Mouse (Mus musculus) cerebellum, adult 2 months (tissue): Measurements from ENCODE around the gene Psmb9. TPM values are rescaled to one million over a fixed set of nuclear protein-coding genes. Genes with fewer than 3 reads are reported as not detected.
A peak's percentile ranks its signal among the peaks of the same experiment; 100 is the strongest.

Experiments
- DNase-seq, 2 experiments: peaks; one replicate each; pipeline ENCODE4 v3.0.0; 2021
- H3K27ac ChIP-seq: fragments of 200-500 bp; 2 replicates; pipeline ENCODE4 v1.5.1; 2012; ENCODE audit warnings: low read length, control low read depth, inconsistent platforms; ENCODE audit not compliant: insufficient read depth
- H3K27me3 ChIP-seq: fragments of 200-500 bp; 2 replicates; pipeline ENCODE4 v1.6.1; 2012; ENCODE audit warnings: inconsistent platforms, mild to moderate bottlenecking, low read length, moderate library complexity; ENCODE audit not compliant: control insufficient read depth, insufficient read depth
- H3K4me1 ChIP-seq: fragments of 200-500 bp; 2 replicates; pipeline ENCODE4 v1.6.1; 2011; ENCODE audit warnings: low read length; ENCODE audit not compliant: control insufficient read depth, insufficient read depth
- H3K4me3 ChIP-seq: fragments of 200-500 bp; replicated peaks from 2 replicates; pipeline ENCODE3; 2011; ENCODE audit warnings: mild to moderate bottlenecking, low read depth, low read length, control low read depth; ENCODE audit not compliant: insufficient read depth
- CTCF ChIP-seq: fragments of 200-500 bp; IDR thresholded peaks from 2 replicates; pipeline ENCODE4 v1.5.1; 2011; ENCODE audit warnings: low read depth, mild to moderate bottlenecking, control low read depth, low read length, moderate library complexity, borderline replicate concordance; ENCODE audit not compliant: insufficient read depth
- POLR2A ChIP-seq: fragments of 200-500 bp; IDR thresholded peaks from 2 replicates; pipeline ENCODE4 v1.6.1; 2011; ENCODE audit warnings: low read length, control low read depth, borderline replicate concordance; ENCODE audit not compliant: insufficient read depth
- WGBS: fragments of 180-500 bp; shearing (Covaris S2); methylation state at CpG from one replicate; pipeline ENCODE4 v1.1.7; 2018; 5-methylcytosine and 5-hydroxymethylcytosine counted together
- polyA plus RNA-seq: library from polyadenylated mRNA; depleted of rRNA; stranded (reverse); fragments of >200 nt; gene quantifications from 2 replicates; pipeline ENCODE4 v1.2.3, GENCODE M21; 2012

Gene Psmb9
- polyA plus RNA-seq, 1 experiment: 2.7 TPM

DNA sequence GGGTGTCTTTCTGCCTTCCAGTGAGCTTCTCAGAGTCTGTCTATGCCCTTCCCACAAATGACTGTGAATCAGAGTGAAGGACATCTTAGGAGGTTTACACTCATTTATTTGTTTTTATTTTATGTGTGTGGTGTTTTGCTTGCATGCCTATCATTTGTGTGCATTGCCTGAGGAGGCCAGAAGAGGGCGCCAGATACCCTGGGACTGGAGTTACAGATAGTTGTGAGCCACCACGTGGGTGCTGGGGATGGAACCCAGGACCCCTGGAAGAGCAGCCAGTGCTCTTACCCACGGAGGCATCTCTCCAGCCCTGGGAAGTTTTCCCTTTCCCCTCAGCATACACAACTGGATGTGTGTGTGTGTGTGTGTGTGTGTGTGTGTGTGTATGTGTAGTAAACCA is 22.1 kb upstream of the Psmb9 start:
- no peak for DNase-seq
- H3K4me1 ChIP-seq: no peaks in the 10 kb centered on the region
- WGBS: 46% methylated on average over 3 of the region's 3 CpGs
- TF ChIP-seq CTCF (peak; percentile 8; the same call in 1 of the 2 replicates), POLR2A (no peak)
- H3K27ac ChIP-seq: no peak overlapping the region
- no peak overlapping the region for H3K4me3 ChIP-seq
- H3K27me3 ChIP-seq: no peaks in the 10 kb centered on the region

DNA sequence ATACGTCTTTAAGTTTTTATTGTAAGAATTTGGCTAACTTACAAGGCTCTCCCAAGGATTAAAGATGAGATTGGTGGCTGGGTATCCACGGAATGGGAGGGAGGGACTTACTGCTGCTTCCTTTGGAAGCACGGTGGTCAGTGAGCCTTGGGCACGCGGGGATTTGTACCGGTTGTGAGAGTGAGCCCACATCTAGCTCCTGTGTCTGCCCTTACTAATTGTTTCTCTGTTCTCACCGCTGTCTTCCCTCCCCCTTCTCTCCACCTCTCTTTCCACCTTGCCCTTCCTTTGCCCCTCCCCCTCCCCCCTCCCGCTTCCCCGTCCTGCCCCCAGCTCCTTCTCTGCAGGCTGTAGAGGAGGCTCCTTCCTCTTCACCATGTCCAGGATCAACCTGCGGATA is 20.9 kb upstream of the Psmb9 start:
- Histone ChIP-seq H3K27me3 (no peaks in the 10 kb centered on the region), H3K4me1 (no peaks in the 10 kb centered on the region), H3K4me3 (no peak overlapping the region), H3K27ac (no peak overlapping the region)
- TF ChIP-seq CTCF (no peak), POLR2A (no peak)
- no peak for DNase-seq
- WGBS: 25% methylated on average over 10 of the region's 10 CpGs

DNA sequence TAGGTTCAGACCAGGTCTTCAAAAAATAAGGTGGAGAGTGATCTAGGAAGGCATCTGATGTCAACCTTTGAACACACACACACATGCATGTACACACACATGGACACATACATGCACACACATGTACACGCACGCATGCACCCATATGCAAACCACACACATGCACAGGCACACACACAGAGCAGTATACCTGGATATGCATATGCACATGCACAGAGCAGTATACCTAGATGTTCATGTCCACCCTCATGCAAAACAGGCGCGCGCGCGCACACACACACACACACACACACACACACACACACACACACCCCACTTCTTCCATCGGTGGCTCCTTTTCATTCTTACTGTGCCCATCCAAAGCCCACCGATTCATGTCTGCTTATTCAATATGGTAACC is 20.3 kb upstream of the Psmb9 start:
- DNase-seq: no peak
- H3K4me1 ChIP-seq: no peaks in the 10 kb centered on the region
- no peak overlapping the region for H3K4me3 ChIP-seq
- no peak overlapping the region for H3K27ac ChIP-seq
- H3K27me3 ChIP-seq: no peaks in the 10 kb centered on the region
- WGBS: 97% methylated on average over 9 of the region's 9 CpGs
- no peak for TF ChIP-seq POLR2A
- TF ChIP-seq CTCF: no peak

DNA sequence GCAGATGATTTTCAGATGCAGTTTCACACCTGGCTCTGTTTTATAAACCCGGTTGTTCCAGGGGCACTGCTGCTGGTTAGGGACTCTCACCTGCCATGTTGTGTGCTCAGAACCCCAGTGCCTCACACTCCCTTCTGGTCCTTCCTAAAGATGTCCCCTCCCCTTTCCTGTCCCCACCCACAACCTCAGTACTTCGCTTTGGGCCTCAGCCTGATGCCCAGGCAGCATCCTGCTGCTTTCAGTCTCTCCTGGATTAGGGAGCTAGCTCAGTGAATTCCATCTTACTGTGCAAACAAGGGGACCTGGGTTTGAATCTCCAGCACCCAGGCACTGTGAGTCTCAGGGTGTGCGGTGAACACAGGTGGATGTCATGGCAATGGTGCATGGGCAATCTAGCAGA is 19.9 kb upstream of the Psmb9 start:
- H3K27me3 ChIP-seq: no peaks in the 10 kb centered on the region

DNA sequence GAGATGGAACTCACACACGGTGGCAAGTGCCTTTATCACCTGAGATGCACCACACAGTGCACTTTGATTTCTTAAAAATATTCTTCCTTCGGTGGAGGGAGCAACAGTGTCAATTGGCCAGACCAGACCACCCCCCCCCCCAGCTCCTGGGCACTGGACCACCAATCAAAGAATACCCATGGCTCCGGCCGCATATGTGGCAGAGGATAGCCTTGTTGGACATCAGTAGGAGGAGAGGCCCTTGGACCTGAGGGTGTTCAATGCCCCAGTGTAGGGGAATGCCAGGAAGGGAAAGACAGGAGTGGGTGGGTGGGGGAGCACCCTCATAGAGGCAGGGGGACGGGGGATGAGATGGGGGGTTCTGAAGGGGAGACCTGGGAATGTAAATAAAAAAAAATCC is 19.2 kb upstream of the Psmb9 start:
- H3K4me1 ChIP-seq: no peaks in the 10 kb centered on the region
- no peak for DNase-seq
- no peaks in the 10 kb centered on the region for H3K27me3 ChIP-seq
- H3K27ac ChIP-seq: no peak overlapping the region
- no peak overlapping the region for H3K4me3 ChIP-seq
- TF ChIP-seq POLR2A (no peak), CTCF (no peak)
- 87% methylated on average over 5 of the region's 5 CpGs for WGBS

More for the DNA sequence above, 19.9 kb upstream of the Psmb9 start:
- no peak overlapping the region for H3K27ac ChIP-seq
- 66% methylated on average over 3 of the region's 3 CpGs for WGBS
- H3K4me3 ChIP-seq: no peak overlapping the region
- DNase-seq: no peak
- TF ChIP-seq CTCF (no peak), POLR2A (no peak)
- H3K4me1 ChIP-seq: no peaks in the 10 kb centered on the region

DNA sequence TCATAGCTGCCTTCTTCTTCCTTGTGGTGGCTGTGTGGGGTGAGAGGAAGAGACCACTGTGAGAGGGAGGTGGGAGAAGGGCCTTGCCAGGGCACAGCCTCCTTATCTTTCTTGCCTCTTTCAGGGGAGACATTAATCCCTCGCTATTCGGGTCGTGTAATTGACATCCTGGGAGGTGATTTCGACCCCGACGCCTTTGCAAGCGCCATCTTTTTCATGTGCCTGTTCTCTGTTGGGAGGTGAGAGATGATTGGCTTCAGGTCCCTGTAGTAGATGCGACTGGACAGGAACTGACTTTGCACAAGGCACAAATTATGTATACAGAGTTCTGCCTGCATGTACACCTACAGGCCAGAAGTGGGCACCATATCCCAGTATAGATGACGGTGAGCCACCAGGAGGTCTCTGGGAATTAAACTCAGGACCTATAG is 18.2 kb upstream of the Psmb9 start:
- no peak overlapping the region for H3K27ac ChIP-seq
- TF ChIP-seq CTCF: peak; percentile 49; the same call in 1 of the 2 replicates
- no peak for TF ChIP-seq POLR2A
- DNase-seq: peak in 1 of 2 experiments; percentile 16
- H3K4me1 ChIP-seq: no peaks in the 10 kb centered on the region
- peak overlapping the region; percentile 17 for H3K4me3 ChIP-seq
- 24% methylated on average over 9 of the region's 9 CpGs for WGBS
- no peaks in the 10 kb centered on the region for H3K27me3 ChIP-seq

DNA sequence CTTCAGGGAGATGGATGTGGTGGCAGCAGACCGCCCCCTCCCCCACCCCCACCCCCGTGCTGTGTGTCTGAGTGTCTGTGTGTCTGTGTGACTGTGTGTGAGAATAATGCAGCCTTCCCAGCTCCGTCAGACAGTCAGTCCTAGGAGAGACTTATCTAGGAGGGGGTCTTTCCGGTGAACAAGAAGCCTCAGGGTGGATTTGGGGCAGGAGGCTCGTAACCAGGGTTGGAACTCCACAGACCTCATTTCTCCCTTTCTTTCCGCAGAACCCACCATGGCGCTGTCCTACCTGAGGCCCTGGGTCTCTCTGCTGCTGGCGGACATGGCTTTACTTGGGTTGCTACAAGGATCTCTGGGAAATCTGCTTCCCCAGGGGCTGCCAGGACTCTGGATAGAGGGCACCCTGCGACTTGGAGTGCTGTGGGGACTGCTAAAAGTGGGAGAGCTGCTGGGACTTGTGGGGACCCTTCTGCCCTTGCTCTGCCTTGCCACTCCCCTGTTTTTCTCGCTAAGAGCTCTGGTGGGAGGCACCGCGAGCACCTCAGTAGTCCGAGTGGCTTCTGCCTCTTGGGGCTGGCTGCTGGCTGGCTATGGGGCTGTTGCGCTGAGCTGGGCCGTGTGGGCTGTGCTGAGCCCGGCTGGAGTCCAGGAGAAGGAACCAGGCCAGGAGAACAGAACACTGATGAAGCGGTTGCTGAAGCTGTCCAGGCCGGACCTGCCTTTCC is 17.6 kb upstream of the Psmb9 start:
- TF ChIP-seq CTCF (no peak), POLR2A (no peak)
- Histone ChIP-seq H3K4me1 (no peaks in the 10 kb centered on the region), H3K27ac (no peak overlapping the region), H3K4me3 (peak overlapping the region; percentile 95), H3K27me3 (no peaks in the 10 kb centered on the region)
- WGBS: 9% methylated on average over 18 of the region's 18 CpGs
- DNase-seq: no peak

DNA sequence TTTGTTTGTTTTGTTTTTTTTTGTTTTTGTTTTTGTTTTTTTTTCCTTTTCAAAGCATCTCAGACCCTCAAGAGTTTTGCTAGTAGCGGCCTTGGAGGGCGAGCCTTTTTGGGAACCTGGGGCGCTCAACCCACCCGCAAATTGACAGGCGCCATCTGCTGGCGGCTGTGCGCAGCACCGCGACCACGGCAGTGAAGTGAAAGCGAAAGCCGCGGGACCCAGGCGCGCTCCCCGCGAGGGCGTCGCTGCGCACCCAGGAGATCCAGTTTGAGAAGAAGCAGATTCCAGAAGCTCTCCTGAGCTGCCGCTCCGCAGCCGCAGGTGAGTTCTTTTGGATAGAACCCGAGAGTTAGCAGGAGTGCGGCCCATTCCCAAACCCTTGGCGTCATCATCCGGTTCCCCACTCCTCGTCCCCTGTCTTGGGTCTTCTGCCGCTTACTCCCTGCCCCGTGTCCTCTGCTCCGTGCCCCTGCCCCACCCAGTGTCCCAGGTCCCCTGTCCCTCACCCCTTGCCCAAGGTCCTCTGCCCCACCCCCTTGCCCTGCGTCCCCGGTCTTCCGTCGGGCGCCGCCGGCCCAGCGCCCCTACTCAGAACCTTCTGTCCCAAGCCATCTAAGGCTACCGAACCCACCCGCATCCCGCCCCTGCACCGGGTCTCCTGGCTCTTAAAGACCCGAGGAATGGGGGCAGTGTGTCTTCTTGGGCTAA is 16.9 kb upstream of the Psmb9 start:
- 1% methylated on average over 44 of the region's 44 CpGs for WGBS
- Histone ChIP-seq H3K27ac (no peak overlapping the region), H3K4me1 (no peaks in the 10 kb centered on the region), H3K4me3 (peak overlapping the region; percentile 95), H3K27me3 (no peaks in the 10 kb centered on the region)
- DNase-seq: peak; percentile 75 to 82
- TF ChIP-seq CTCF (peak; percentile 71), POLR2A (no peak)
